Mouse (Mus musculus): Measurements from ENCODE around the gene Pdzk1ip1.

- TF ChIP-seq CTCF (IDR thresholded peaks at IDR 0.05; ENCODE audit: extremely low read depth, insufficient read length, insufficient replicate concordance, low read depth, low read length), result no peak
- no peak for TF ChIP-seq POLR2A (IDR thresholded peaks at IDR 0.05; ENCODE audit: low read depth, low read length)
Observed at GRCm38 (mm10) chr4:115075204-115075915, 13.1 kb upstream of the Pdzk1ip1 start.

Measured in small intestine, adult 2 months (tissue).